Mouse (Mus musculus) brain, embryonic 14.5 days (tissue): ENCODE measurements at regions not wholly inside any gene's neighbourhood (a gene's known extent, or its start where the extent isn't known, plus 50 kb on each side); places are given as distances from the start of the nearest gene placed in this dataset.

Experiments
- DNase-seq: peaks from one replicate; pipeline ENCODE4 v3.0.0-alpha.2; 2011; ENCODE audit warnings: low read depth
- CTCF ChIP-seq: fragments of 200-500 bp; IDR thresholded peaks from 2 replicates; pipeline ENCODE4 v1.5.1; 2012; ENCODE audit warnings: inconsistent platforms, mild to moderate bottlenecking, moderate library complexity, borderline replicate concordance; ENCODE audit not compliant: insufficient read depth, insufficient read length; ENCODE audit errors: extremely low read depth
- POLR2A ChIP-seq: fragments of 200-500 bp; IDR thresholded peaks from 2 replicates; pipeline ENCODE4 v1.6.1; 2012; ENCODE audit warnings: mild to moderate bottlenecking, inconsistent platforms, borderline replicate concordance; ENCODE audit not compliant: poor library complexity, insufficient read depth, insufficient read length, severe bottlenecking; ENCODE audit errors: extremely low read depth

GRCm38 (mm10) chr11:112587386-112587785 is 194.6 kb upstream of the Sox9 start:
- DNase-seq = no peak
- TF ChIP-seq CTCF (no peak), POLR2A (no peak)

DNA sequence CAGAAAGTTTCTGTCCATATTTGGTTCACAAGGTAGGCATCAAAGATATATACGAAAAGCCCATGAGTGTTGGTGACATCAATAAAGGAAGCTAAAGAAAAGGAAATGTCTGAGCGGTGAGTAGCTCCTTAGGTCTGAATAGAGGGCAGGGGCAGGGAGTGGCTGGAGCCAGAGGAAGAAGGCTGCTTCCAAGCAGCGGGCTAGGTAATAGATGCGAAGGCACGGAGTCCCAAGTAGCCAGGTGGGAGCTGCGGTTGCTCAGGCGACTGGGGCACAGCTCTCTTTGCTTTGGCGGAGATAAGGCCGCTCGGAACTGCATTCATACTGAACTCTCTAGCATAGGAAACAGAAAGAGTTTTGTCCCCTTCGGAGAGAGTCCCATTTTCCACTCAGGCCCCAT is 193.9 kb upstream of the Sox9 start:
- peak; percentile 23 for DNase-seq
- no peak for TF ChIP-seq POLR2A
- no peak for TF ChIP-seq CTCF

DNA sequence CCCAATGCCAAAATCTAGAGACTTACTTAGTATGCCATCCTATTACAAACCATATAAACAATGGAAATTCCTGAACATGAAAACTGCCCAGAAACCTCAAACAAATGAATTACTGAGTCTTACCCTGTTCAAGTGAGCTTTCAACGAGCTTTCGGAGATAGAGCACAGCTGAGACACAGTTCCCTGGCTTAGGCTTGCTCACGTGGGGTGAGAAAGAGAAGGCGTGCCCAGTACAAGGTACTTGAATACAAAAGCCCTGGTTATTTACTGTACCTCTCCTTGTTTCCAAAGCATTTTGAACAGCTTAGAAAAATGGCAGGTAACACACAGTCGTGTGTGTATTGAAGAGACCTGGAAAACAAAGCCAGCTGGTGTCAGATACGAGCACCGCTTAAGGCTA is 191.8 kb upstream of the Sox9 start:
- no peak for DNase-seq
- TF ChIP-seq POLR2A = no peak
- no peak for TF ChIP-seq CTCF

GRCm38 (mm10) chr11:112592411-112593020 is 189.5 kb upstream of the Sox9 start:
- TF ChIP-seq POLR2A = no peak
- TF ChIP-seq CTCF = no peak
- peak; percentile 87 for DNase-seq

DNA sequence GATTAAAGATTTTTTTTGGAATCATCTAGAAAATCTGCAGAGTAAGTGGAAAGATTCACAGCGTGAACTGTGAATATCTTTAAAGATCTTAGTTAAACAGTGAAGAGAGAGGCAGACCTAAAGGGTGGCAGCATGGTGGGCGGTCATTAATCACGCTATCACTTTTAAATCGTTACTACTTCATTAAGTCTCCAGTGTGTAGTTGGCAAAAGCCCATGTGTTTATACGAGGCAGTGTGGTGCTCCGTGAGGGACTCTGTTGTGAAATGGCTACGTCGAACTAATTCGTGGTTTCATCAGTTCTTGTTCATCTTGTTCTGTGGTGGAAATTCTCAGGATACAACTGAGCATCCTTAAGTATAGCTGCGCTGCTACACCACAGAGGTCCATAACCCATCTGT is 188.2 kb upstream of the Sox9 start:
- no peak for TF ChIP-seq CTCF
- no peak for TF ChIP-seq POLR2A
- DNase-seq = peak; percentile 72

- no peak for DNase-seq
- TF ChIP-seq POLR2A (no peak), CTCF (no peak)
These were observed 174.7 kb upstream of the Sox9 start for GRCm38 (mm10) chr11:112607359-112607758.

GRCm38 (mm10) chr11:112609277-112609676 is 172.7 kb upstream of the Sox9 start:
- no peak for DNase-seq
- TF ChIP-seq POLR2A = no peak
- TF ChIP-seq CTCF = no peak

- TF ChIP-seq POLR2A (no peak), CTCF (no peak)
- no peak for DNase-seq
These were observed 171.0 kb upstream of the Sox9 start for GRCm38 (mm10) chr11:112611073-112611472.

DNA sequence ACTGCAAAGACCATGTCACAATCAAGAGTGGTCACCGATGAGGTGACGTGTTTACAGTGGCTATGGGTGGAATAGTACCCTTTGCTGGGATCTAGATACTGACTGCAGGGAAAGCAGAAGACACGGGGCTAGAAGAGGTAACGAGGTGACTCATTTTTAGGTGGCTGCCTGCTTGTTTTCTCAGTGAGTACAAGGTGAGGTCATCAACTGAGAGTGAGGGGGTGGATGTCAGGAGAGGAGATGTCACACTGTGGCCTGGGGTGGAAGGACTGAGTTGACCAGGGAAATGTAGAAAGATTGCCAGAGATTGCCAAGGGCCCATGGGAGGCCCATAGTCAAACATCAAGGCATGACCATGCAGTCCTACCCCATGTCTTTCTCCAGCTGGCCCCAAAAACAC is 166.4 kb upstream of the Sox9 start:
- no peak for DNase-seq
- no peak for TF ChIP-seq POLR2A

DNA sequence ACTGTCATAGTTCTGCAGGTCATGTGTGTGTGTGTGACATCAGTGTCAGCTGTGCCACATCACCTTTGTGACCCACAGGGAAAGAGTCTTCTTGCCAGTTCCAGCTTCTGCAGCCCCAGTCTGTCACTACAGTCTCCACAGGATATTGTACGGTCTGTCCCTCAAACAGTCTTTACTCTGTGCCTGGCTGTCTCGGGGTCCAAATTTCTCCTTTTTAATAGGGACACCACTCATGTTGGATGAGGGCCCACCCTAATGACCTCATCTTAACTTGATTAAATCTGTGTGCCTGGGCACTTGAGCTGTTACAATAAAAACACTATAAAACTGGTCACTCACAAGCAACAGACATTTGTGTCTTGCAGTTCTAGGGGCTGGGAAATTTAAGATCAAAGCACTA is 165.1 kb upstream of the Sox9 start:
- peak; percentile 75 for DNase-seq
- TF ChIP-seq CTCF = no peak
- no peak for TF ChIP-seq POLR2A

- DNase-seq = peak; percentile 53
- no peak for TF ChIP-seq POLR2A
These were observed 161.1 kb upstream of the Sox9 start for GRCm38 (mm10) chr11:112620916-112621315.

DNA sequence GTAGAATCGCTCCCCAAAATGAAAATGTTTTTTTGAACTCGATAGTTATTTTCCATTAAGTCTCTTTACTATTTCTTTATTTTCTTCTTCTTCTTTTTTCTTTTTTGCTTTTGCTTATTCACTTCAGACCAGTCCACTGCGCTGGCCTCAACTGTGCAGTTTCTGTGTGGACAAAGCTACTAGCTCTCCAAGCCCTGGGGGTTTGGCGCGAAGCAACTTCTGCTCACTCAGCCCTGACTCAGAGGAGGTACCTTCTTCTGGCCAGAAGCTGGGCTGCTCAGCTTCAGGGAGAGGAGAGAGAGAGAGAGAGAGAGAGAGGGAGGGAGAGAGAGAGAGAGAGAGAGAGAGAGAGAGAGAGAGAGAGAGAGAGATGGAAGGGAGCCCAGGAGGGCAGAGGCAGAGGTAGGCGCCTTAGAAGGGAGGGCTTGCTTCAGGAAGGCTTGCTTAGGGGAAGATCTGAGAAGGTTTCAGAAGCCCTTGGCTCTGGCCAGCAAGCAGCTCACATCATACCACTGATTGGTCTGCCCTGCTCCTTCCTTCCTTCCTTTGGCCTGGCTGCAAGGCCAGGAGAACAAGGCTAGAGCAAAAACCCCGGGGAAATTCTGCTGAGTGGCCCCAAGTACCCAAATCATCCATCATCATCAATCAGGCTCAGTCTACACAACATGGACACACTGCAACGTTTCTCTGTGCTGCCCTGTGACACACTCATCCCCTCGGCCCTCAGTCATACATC is 160.5 kb upstream of the Sox9 start:
- TF ChIP-seq CTCF (no peak), POLR2A (no peak)
- DNase-seq = peak; percentile 31

DNA sequence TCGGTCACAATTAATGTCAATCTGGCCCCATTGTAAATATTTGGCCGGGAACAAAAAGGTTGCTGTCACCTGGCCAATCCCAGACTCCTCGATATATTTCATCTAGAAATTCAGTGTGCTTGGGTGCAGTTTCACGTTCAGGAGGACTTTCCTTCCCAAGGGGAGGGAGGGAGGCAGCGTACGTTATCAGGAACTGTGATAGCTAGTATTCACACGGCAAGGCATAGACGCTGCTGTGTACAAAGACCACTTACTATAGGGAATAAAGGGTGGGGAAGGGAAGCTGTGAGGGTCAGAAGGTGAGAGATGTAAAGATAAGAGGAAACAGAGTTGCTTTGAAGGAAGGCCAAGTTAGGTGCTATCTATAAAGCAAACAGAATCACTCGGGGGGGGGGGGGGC is 132.7 kb upstream of the Sox9 start:
- DNase-seq = no peak
- TF ChIP-seq POLR2A (no peak), CTCF (no peak)
